Mouse (Mus musculus) left cerebral cortex, postnatal 4 days (tissue): ENCODE measurements around the gene Lnpk. TPM values are rescaled to one million over a fixed set of nuclear protein-coding genes. Genes with fewer than 3 reads are reported as not detected.
A peak's percentile ranks its signal among the peaks of the same experiment; 100 is the strongest.

Experiments
- DNase-seq: peaks from one replicate; pipeline ENCODE4 v3.0.0-alpha.2; 2022
- intact Hi-C: fragments of 180-260 bp; cut with DNase I; formaldehyde crosslinking; loops from one replicate; pipeline ENCODE4 v1.15.1; 2025
- total RNA-seq, 2 experiments: library from RNA; stranded (reverse); gene quantifications; 2 replicates each; pipeline ENCODE4 v1.2.3; 2021

Gene Lnpk
- total RNA-seq: 10 to 100 TPM; 57.6 to 61.4 TPM

GRCm38 (mm10) chr2:74578843-74579489 is at the start of gene Lnpk:
Gene Lnpk, minus strand, starts transcription at chr2:74579435.
- DNase-seq: peak; percentile 95
- intact Hi-C loops: loop anchor here (10.0 kb wide), 1 partner anchor 274 kb away; no protein-coding TSS in a partner anchor

GRCm38 (mm10) chr2:74620368-74620767 is 41.1 kb upstream of the Lnpk start:
- intact Hi-C loops: no loop called here
- no peak for DNase-seq

- DNase-seq: no peak
- intact Hi-C loops: no loop called here
Measured at GRCm38 (mm10) chr2:74619676-74620246, 40.5 kb upstream of the Lnpk start.

GRCm38 (mm10) chr2:74617706-74618105 is 38.5 kb upstream of the Lnpk start:
- intact Hi-C loops: no loop called here
- DNase-seq: no peak

GRCm38 (mm10) chr2:74611406-74611805 is 32.2 kb upstream of the Lnpk start:
- intact Hi-C loops: no loop called here
- DNase-seq: no peak

- DNase-seq: no peak
- intact Hi-C loops: no loop called here
Measured at GRCm38 (mm10) chr2:74609350-74609749, 30.1 kb upstream of the Lnpk start.

GRCm38 (mm10) chr2:74606087-74606760 is 27.0 kb upstream of the Lnpk start:
- DNase-seq: no peak
- intact Hi-C loops: no loop called here

- DNase-seq: no peak
- intact Hi-C loops: no loop called here
Measured at GRCm38 (mm10) chr2:74604011-74604410, 24.8 kb upstream of the Lnpk start.

- intact Hi-C loops: no loop called here
- DNase-seq: no peak
Measured at GRCm38 (mm10) chr2:74602483-74602882, 23.2 kb upstream of the Lnpk start.

GRCm38 (mm10) chr2:74597169-74597568 is 17.9 kb upstream of the Lnpk start:
- intact Hi-C loops: no loop called here
- DNase-seq: no peak

- DNase-seq: no peak
- intact Hi-C loops: no loop called here
Measured at GRCm38 (mm10) chr2:74596094-74596493, 16.9 kb upstream of the Lnpk start.

GRCm38 (mm10) chr2:74578146-74578842 is 941 bp downstream of the Lnpk start:
- intact Hi-C loops: loop anchor here (10.0 kb wide), 1 partner anchor 273 kb away; no protein-coding TSS in a partner anchor
- DNase-seq: peak; percentile 18

- intact Hi-C loops: loop anchor here (10.0 kb wide), 1 partner anchor 266 kb away; no protein-coding TSS in a partner anchor
Measured at GRCm38 (mm10) chr2:74570390-74570789, 8.8 kb downstream of the Lnpk start.

GRCm38 (mm10) chr2:74559822-74560221 is 19.4 kb downstream of the Lnpk start:
- DNase-seq: no peak
- intact Hi-C loops: no loop called here

More at GRCm38 (mm10) chr2:74570390-74570789, 8.8 kb downstream of the Lnpk start:
- DNase-seq: no peak

- intact Hi-C loops: no loop called here
- no peak for DNase-seq
Measured at GRCm38 (mm10) chr2:74559092-74559491, 20.1 kb downstream of the Lnpk start.

- intact Hi-C loops: no loop called here
- no peak for DNase-seq
Measured at GRCm38 (mm10) chr2:74557451-74557850, 21.8 kb downstream of the Lnpk start.

GRCm38 (mm10) chr2:74551929-74552328 is 27.3 kb downstream of the Lnpk start:
- no peak for DNase-seq
- intact Hi-C loops: no loop called here

GRCm38 (mm10) chr2:74548306-74548705 is 30.9 kb downstream of the Lnpk start:
- no peak for DNase-seq
- intact Hi-C loops: no loop called here

GRCm38 (mm10) chr2:74508302-74508701 is 70.9 kb downstream of the Lnpk start:
- intact Hi-C loops: no loop called here
- no peak for DNase-seq

- peak; percentile 22 for DNase-seq
- intact Hi-C loops: no loop called here
Measured at GRCm38 (mm10) chr2:74506439-74506838, 72.8 kb downstream of the Lnpk start.

GRCm38 (mm10) chr2:74500307-74500706 is 78.9 kb downstream of the Lnpk start:
- intact Hi-C loops: no loop called here
- no peak for DNase-seq
